Mouse (Mus musculus): ENCODE measurements around the gene Fgg. TPM values are rescaled to one million over a fixed set of nuclear protein-coding genes. Genes with fewer than 3 reads are reported as not detected.

Gene Fgg
- polyA plus RNA-seq, 1 experiment from 2014 or later, result not detected

DNA sequence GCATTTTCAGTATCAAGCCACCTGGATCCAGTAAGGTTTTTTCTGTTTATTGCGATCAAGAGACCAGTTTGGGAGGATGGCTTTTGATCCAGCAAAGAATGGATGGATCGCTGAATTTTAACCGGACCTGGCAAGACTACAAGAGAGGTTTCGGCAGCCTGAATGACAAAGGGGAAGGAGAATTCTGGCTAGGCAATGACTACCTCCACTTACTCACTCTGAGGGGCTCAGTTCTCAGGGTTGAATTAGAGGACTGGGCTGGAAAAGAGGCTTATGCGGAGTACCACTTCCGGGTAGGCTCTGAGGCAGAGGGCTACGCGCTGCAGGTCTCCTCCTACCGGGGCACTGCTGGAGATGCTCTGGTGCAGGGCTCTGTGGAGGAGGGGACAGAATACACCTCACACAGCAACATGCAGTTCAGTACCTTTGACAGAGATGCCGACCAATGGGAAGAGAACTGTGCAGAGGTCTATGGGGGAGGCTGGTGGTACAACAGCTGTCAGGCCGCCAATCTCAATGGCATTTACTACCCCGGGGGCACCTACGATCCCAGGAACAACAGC, 25.3 kb downstream of the Fgg start:
- Histone ChIP-seq H3K27me3 (no peaks in the 10 kb centered on the region), H3K36me3 (no peaks in the 10 kb centered on the region), H3K4me3 (no peak overlapping the region), H3K27ac (no peak overlapping the region), H3K9ac (no peak overlapping the region), H3K4me2 (replicated peaks) (peak overlapping the region; percentile 33), H3K9me3 (replicated peaks) (no peaks in the 10 kb centered on the region), H3K4me1 (no peaks in the 10 kb centered on the region)
- peak; percentile 56; the same call in 1 of the 2 replicates for ATAC-seq (ENCODE audit: low FRiP score)
- WGBS, result 44% methylated on average over 13 of the region's 13 CpGs

DNA sequence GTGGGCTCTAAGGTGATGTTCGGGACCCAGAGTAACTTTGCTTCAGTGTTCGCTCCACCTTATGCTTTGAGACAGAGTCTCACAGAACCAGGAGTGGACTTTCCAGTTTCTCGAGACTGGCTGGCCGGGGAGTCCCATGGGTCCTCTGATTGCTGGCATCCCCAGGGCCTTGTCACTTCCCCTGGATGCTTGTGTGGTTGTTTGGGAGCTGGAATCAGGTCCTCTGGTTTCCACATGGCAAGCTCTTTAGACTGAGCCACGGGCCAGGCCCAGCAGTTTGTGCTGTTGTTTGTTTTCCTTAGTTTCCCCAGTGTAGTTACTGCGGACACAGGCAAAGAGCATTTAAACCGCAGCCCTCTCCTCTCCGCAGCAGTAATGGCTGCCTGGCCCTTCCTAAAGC, 26.3 kb downstream of the Fgg start:
- no peak overlapping the region for H3K9ac ChIP-seq
- H3K36me3 ChIP-seq, result no peaks in the 10 kb centered on the region
- no peak for ATAC-seq (ENCODE audit: low FRiP score)
- no peaks in the 10 kb centered on the region for H3K27me3 ChIP-seq
- H3K4me3 ChIP-seq, result no peak overlapping the region
- H3K4me1 ChIP-seq, result no peaks in the 10 kb centered on the region
- H3K4me2 ChIP-seq (replicated peaks), result no peak overlapping the region
- 84% methylated on average over 8 of the region's 8 CpGs for WGBS
- no peak overlapping the region for H3K27ac ChIP-seq
- H3K9me3 ChIP-seq (replicated peaks), result no peaks in the 10 kb centered on the region

DNA sequence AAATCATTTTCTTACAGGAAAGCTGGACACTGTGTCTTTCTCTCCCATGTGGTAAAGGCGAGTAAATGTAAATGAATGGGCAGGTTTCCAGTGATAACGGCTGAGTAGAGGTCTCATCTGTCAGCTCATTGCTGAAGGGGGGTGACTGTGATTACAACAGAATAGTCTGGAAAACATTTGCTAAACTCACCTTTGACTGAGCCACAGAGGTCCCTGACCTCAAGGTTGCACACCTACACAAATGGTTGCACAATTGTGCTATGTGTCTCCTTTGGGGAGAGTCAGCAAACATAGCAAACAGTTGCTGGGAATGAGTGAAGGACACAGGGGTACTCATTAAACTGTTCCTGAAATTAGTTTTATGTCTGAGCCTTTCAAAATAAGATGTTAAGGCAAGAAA, 31.3 kb downstream of the Fgg start:
- Histone ChIP-seq H3K4me1 (no peaks in the 10 kb centered on the region), H3K27ac (no peak overlapping the region), H3K36me3 (no peaks in the 10 kb centered on the region), H3K9me3 (replicated peaks) (no peaks in the 10 kb centered on the region), H3K4me3 (no peak overlapping the region), H3K9ac (no peak overlapping the region), H3K27me3 (no peaks in the 10 kb centered on the region), H3K4me2 (replicated peaks) (no peak overlapping the region)
- no peak for ATAC-seq (ENCODE audit: low FRiP score)
- WGBS, result 89% methylated on average over 2 of the region's 2 CpGs

DNA sequence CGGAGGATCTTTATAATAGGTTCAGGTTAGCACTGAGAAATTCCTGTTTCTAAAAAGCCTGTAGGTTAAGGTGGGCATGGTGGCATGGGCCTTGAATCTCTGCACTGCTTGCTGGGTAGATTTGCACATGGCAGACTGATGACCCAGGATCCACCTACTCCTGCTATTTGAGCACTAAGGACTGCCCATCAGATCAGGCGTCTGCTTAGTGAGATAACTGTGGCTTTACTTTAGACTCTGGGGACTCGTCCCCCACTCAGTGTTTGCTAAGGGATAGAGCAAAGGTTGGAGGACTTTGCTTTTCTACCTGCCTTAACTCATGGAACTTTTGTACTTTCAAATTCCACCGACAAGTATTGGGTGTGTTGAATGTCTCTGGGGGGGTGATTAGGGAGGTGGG, 32.1 kb downstream of the Fgg start:
- 78% methylated on average over 4 of the region's 4 CpGs for WGBS
- H3K9me3 ChIP-seq (replicated peaks), result no peaks in the 10 kb centered on the region
- H3K4me1 ChIP-seq, result no peaks in the 10 kb centered on the region
- no peak overlapping the region for H3K9ac ChIP-seq
- H3K4me2 ChIP-seq (replicated peaks), result no peak overlapping the region
- no peak for ATAC-seq (ENCODE audit: low FRiP score)
- no peaks in the 10 kb centered on the region for H3K27me3 ChIP-seq
- no peak overlapping the region for H3K27ac ChIP-seq
- no peaks in the 10 kb centered on the region for H3K36me3 ChIP-seq
- H3K4me3 ChIP-seq, result no peak overlapping the region

DNA sequence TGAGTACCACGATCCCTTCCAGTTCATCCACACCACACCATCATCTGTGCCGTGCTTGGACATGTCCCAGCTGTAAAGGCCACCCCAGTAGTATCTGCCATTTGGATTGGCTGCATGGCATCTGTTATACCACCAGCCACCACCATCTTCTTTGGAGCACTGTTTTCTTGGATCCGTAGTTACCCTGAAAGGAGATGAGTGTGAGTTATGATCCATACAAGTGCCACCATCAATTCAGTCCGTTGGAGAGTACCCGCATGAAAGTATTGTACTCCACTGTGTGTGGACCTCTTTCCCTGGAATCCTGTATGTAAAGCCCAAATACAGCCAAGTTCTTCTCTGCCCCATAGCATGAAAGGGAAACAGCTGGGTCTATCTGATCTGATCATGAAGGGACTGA, 34.9 kb downstream of the Fgg start:
- Histone ChIP-seq H3K27ac (no peak overlapping the region), H3K9ac (no peak overlapping the region), H3K4me3 (no peak overlapping the region), H3K4me2 (replicated peaks) (no peak overlapping the region), H3K4me1 (no peaks in the 10 kb centered on the region), H3K27me3 (no peaks in the 10 kb centered on the region), H3K9me3 (replicated peaks) (no peaks in the 10 kb centered on the region), H3K36me3 (no peaks in the 10 kb centered on the region)
- 92% methylated on average over 5 of the region's 5 CpGs for WGBS
- no peak for ATAC-seq (ENCODE audit: low FRiP score)

DNA sequence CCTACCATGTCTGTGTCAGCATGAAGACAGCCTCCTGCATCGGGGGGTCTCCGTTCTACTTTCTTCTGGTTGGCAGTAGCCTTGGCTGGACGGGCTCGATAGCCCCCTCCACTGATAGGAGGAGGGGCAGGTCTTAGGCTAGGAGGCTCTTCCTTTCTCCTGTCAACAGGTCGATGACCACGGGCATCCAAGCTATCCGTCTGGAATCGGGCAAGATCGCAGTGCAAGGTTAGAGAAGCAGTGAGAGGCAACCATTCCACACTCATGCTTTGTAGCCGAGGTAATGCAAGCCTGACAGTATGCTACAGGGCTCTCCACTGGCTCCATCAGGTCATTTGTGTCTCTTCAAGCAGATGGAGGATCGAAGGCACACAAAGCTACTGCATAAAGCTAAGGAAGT, 39.1 kb downstream of the Fgg start:
- Histone ChIP-seq H3K27me3 (no peaks in the 10 kb centered on the region), H3K9ac (no peak overlapping the region), H3K27ac (no peak overlapping the region), H3K4me3 (no peak overlapping the region), H3K36me3 (no peaks in the 10 kb centered on the region), H3K4me1 (no peaks in the 10 kb centered on the region), H3K9me3 (replicated peaks) (no peaks in the 10 kb centered on the region), H3K4me2 (replicated peaks) (no peak overlapping the region)
- WGBS, result 88% methylated on average over 11 of the region's 11 CpGs
- ATAC-seq (ENCODE audit: low FRiP score), result no peak

DNA sequence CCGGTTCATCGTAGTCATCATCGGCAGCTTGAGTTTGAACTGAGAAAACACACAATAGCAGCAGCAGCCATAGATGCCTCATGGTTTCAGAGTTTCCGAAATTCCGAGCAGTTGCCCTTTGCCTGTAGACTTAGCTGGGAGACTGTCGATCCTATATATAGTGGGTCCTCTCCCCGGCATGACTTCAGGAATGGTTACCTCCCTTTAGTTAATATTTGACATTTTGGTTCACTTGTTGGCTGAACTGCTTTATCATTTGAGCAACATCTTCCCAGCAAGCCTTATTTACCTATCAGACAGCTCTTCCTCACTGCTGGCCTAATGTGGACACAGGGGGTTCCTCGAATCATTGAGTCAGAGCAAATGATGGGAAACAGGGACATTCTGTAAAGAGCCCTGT, 42.2 kb downstream of the Fgg start, which contains the start of gene Fgb:
Fgb (minus strand) TSS at position 184 of the 400 bp plus-strand sequence.
- Histone ChIP-seq H3K27ac (no peak within 1 kb of the TSS), H3K4me1 (no peaks in the 10 kb centered on the region), H3K9me3 (replicated peaks) (no peaks in the 10 kb centered on the region), H3K27me3 (no peaks in the 10 kb centered on the region), H3K4me2 (replicated peaks) (no peak within 1 kb of the TSS), H3K36me3 (no peaks in the 10 kb centered on the region), H3K4me3 (no peak within 1 kb of the TSS), H3K9ac (no peak within 1 kb of the TSS)
- 79% methylated on average over 8 of the region's 8 CpGs for WGBS
- ATAC-seq (ENCODE audit: low FRiP score), result no peak

DNA sequence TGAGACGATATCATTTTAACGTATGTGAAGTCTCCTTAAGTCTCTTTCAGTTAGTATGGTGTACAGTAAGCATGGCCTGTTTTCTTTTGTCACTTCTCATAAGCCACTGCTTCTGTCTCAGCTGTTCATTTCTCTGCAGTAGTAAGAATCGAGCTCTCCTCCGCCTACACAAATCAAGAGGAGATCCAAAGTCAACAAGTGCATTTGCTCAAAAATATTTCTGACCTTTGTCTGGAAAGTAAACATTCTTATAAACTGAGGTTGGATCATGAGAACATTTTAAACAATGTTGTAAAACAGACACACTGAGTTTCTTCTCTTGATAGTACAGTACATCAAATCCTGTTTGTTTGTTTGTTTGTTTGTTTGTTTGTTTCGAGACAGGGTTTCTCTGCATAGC, 43.1 kb downstream of the Fgg start:
- ATAC-seq (ENCODE audit: low FRiP score), result no peak

DNA sequence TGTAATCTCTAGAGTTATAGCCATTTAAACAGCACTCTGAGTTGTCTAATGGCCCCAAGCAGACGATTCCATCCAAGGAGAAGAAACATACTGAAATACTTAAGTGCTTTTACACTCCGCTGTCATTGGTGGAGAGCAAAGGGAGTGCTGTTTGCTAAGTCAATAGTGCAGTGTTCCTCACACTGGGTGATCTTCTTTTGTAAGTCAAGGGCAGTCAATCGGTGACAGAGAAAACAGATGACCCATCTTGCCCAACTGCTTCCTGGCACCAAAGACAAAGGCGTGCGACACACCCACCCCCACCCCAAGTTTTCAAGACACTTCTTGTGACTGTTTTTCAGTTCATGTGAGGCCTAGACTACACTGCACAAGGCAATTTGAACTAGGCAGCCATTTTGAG, 44.6 kb downstream of the Fgg start:
- H3K27me3 ChIP-seq, result no peaks in the 10 kb centered on the region
- WGBS, result 78% methylated on average over 5 of the region's 5 CpGs
- no peak overlapping the region for H3K4me3 ChIP-seq
- no peaks in the 10 kb centered on the region for H3K9me3 ChIP-seq (replicated peaks)
- ATAC-seq (ENCODE audit: low FRiP score), result no peak
- no peak overlapping the region for H3K9ac ChIP-seq
- no peaks in the 10 kb centered on the region for H3K36me3 ChIP-seq
- H3K27ac ChIP-seq, result no peak overlapping the region
- H3K4me2 ChIP-seq (replicated peaks), result no peak overlapping the region
- peaks cover 9% of the 10 kb centered on the region for H3K4me1 ChIP-seq

More for the DNA sequence above, 43.1 kb downstream of the Fgg start:
- 80% methylated on average over 5 of the region's 5 CpGs for WGBS
- Histone ChIP-seq H3K27ac (no peak overlapping the region), H3K36me3 (no peaks in the 10 kb centered on the region), H3K27me3 (no peaks in the 10 kb centered on the region), H3K4me3 (no peak overlapping the region), H3K9ac (no peak overlapping the region), H3K4me1 (no peaks in the 10 kb centered on the region), H3K9me3 (replicated peaks) (no peaks in the 10 kb centered on the region), H3K4me2 (replicated peaks) (no peak overlapping the region)

DNA sequence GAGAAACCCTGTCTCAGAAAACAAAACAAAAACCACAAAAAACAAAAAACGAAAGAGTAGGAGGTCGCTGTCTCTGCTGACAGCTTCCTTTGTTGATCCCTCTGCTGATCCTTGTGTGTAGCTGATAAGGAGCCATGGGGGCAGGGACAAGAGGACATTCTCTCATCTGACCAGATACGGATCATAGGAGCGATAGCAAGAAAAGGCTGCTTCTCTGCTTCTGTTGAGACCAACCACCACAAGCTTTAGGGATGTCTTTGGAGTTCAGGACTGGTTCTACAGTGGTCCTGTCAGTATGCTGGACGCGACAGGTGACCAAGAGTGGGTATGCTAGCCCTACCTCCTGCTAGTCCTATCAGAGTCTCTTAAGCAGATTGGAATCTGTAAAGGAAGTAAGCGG, 45.6 kb downstream of the Fgg start:
- ATAC-seq (ENCODE audit: low FRiP score), result no peak
- H3K4me1 ChIP-seq, result peaks cover 9% of the 10 kb centered on the region
- no peak overlapping the region for H3K4me3 ChIP-seq
- 93% methylated on average over 7 of the region's 7 CpGs for WGBS
- 0 out of 2 replicates have a peak, but pooled peaks cover 4% of the 10 kb centered on the region for H3K36me3 ChIP-seq
- H3K9me3 ChIP-seq (replicated peaks), result no peaks in the 10 kb centered on the region
- H3K27ac ChIP-seq, result no peak overlapping the region
- no peak overlapping the region for H3K4me2 ChIP-seq (replicated peaks)
- H3K9ac ChIP-seq, result no peak overlapping the region
- H3K27me3 ChIP-seq, result no peaks in the 10 kb centered on the region

DNA sequence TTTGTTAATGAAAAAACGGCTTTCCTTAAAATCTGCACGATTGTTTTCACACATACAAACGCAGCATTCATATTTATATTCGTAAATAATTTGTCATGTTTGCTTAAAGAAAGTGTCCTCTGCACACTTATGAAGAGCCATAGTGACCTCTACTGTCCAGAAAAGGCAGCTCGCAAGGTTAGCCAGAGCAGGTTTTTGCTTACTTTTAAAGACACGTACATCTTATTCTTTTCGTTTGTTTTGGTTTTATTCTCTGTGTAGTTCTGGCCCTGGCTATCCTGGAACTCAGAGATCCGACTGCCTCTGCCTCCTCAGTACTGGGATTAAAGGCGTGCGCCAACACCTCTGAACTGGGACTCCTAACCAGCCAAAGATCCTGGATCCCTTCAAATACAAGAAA, 46.2 kb downstream of the Fgg start:
- ATAC-seq (ENCODE audit: low FRiP score), result no peak
- H3K27me3 ChIP-seq, result no peaks in the 10 kb centered on the region
- H3K9me3 ChIP-seq (replicated peaks), result no peaks in the 10 kb centered on the region
- no peak overlapping the region for H3K27ac ChIP-seq
- peaks cover 8% of the 10 kb centered on the region for H3K36me3 ChIP-seq
- no peak overlapping the region for H3K4me2 ChIP-seq (replicated peaks)
- peaks cover 9% of the 10 kb centered on the region for H3K4me1 ChIP-seq
- no peak overlapping the region for H3K9ac ChIP-seq
- WGBS, result 38% methylated on average over 10 of the region's 10 CpGs
- no peak overlapping the region for H3K4me3 ChIP-seq

DNA sequence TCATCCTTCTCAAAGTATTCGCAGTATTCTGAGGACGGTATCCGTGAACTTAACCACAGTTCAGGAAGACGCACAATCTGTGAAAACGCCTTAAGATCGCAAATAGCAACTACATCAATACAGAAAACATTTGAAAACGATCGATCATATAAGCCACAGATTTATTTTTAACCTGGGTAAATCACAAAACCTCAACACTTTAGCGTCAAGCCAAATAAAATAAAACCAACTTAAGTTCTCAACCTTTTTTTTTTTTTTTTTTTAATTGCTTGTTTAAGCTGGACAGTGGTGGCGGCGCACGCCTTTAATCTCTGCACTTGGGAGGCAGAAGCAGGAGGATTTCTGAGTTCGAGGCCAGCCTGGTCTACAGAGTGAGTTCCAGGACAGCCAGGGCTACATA, 47.2 kb downstream of the Fgg start:
- Histone ChIP-seq H3K4me1 (peaks cover 9% of the 10 kb centered on the region), H3K27me3 (no peaks in the 10 kb centered on the region), H3K36me3 (peaks cover 18% of the 10 kb centered on the region), H3K4me2 (replicated peaks) (peak overlapping the region; percentile 90), H3K27ac (no peak overlapping the region), H3K9ac (no peak overlapping the region), H3K4me3 (peak overlapping the region; percentile 77), H3K9me3 (replicated peaks) (no peaks in the 10 kb centered on the region)
- ATAC-seq (ENCODE audit: low FRiP score), result no peak
- WGBS, result 40% methylated on average over 13 of the region's 13 CpGs

DNA sequence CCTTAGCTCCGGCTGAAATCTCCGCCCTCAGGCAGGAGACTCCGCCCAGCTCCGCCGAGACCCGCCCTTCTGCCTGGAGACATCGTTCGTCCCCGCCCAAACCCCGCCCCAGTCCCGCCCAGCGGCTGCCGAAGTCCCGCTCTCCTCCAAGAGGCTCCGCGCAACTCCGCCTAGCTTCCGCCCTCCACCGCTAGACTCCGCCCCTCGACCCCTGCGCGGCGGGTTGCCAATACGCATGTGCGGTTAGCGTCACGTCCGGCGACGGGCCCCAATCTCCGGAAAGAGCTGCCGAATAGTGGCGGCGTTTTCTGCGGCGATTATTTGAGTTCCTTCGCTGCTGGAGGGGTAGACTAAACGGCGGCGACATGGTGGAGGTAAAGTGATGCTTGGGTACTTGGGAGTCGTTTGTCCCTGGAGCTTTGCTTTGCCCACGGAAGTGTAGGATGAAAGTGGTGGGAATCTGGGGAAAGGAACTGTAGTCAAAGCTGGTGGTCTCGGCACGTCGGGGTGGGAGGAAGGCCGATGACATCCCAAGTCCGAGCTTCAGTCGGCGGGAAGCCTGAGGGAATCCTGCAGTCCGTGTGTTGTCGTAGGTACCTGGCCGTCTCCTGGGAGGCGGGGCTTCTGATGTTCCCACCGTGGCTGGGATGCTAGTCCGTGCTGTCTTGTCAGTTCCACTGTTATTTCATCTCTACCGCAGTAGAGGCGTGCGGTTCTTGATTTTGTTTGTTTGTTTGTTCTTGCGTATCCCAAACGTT, 47.9 kb downstream of the Fgg start, which contains the start of gene Plrg1:
Plrg1 (plus strand) TSS at position 242 of the 758 bp plus-strand sequence.
- Histone ChIP-seq H3K4me2 (replicated peaks) (peak within 1 kb of the TSS; percentile 90), H3K27ac (peak within 1 kb of the TSS; percentile 71), H3K9me3 (replicated peaks) (no peaks in the 10 kb centered on the region), H3K9ac (peak within 1 kb of the TSS; percentile 81), H3K4me1 (peaks cover 9% of the 10 kb centered on the region), H3K4me3 (peak within 1 kb of the TSS; percentile 77), H3K36me3 (peaks cover 24% of the 10 kb centered on the region), H3K27me3 (no peaks in the 10 kb centered on the region)
- under 1% methylated on average over 61 of the region's 61 CpGs for WGBS
- peak; percentile 99 for ATAC-seq (ENCODE audit: low FRiP score)
